Mouse (Mus musculus): ENCODE data around the gene Gm37240. TPM values are rescaled to one million over a fixed set of nuclear protein-coding genes. Genes with fewer than 3 reads are reported as not detected.
A peak's percentile ranks its signal among the peaks of the same experiment; 100 is the strongest.
"Not testable (repeated sequence)": the region's sequence is repeated elsewhere in the genome, so short reads cannot be mapped to it uniquely, and the experiment has no call there.

The Gm37240 gene
- polyA plus RNA-seq, 1 experiment, result 0.91 TPM

- Histone ChIP-seq H3K27ac (ENCODE audit: insufficient read depth, low read length) (no peak within 1 kb of the TSS), H3K4me1 (ENCODE audit: control insufficient read depth, insufficient read depth, low read length) (no peaks in the 10 kb centered on the region), H3K36me3 (ENCODE audit: control insufficient read depth, insufficient read depth, low read length, poor library complexity, severe bottlenecking) (no peaks in the 10 kb centered on the region), H3K4me3 (ENCODE audit: low read depth, low read length) (peak within 1 kb of the TSS; percentile 99), H3K9ac (ENCODE audit: low read depth, poor library complexity, severe bottlenecking) (peak within 1 kb of the TSS; percentile 80), H3K9me3 (replicated peaks; ENCODE audit: control insufficient read depth, insufficient read depth, low read length, poor library complexity, severe bottlenecking) (no peaks in the 10 kb centered on the region), H3K27me3 (ENCODE audit: control insufficient read depth, insufficient read depth, low read length, poor library complexity, severe bottlenecking) (no peaks in the 10 kb centered on the region)
- TF ChIP-seq CTCF (IDR thresholded peaks at IDR 0.05; ENCODE audit: low read depth, low read length), result peak; percentile 47
- no peak for TF ChIP-seq EP300 (IDR thresholded peaks at IDR 0.05; ENCODE audit: insufficient read depth, low read depth, low read length)
Observed at GRCm38 (mm10) chr3:85573864-85574830, 313.2 kb downstream of the Gm37240 start, which contains the start of gene Gatb. Gatb (plus strand) TSS chr3:85574119.

- Histone ChIP-seq H3K36me3 (ENCODE audit: control insufficient read depth, insufficient read depth, low read length, poor library complexity, severe bottlenecking) (no peaks in the 10 kb centered on the region), H3K27ac (ENCODE audit: insufficient read depth, low read length) (no peak overlapping the region), H3K4me3 (ENCODE audit: low read depth, low read length) (0 out of 2 replicates have a peak overlapping the region, but pooled peaks have one; percentile 29), H3K9ac (ENCODE audit: low read depth, poor library complexity, severe bottlenecking) (peak overlapping the region; percentile 30; the same call in 1 of the 2 replicates), H3K27me3 (ENCODE audit: control insufficient read depth, insufficient read depth, low read length, poor library complexity, severe bottlenecking) (no peaks in the 10 kb centered on the region), H3K9me3 (replicated peaks; ENCODE audit: control insufficient read depth, insufficient read depth, low read length, poor library complexity, severe bottlenecking) (no peaks in the 10 kb centered on the region), H3K4me1 (ENCODE audit: control insufficient read depth, insufficient read depth, low read length) (no peaks in the 10 kb centered on the region)
- TF ChIP-seq CTCF (IDR thresholded peaks at IDR 0.05; ENCODE audit: low read depth, low read length), result no peak
Observed at GRCm38 (mm10) chr3:85573216-85573863, 314.0 kb downstream of the Gm37240 start.

GRCm38 (mm10) chr3:85572502-85572901 is 314.8 kb downstream of the Gm37240 start:
- not testable (repeated sequence) for H3K36me3 ChIP-seq (ENCODE audit: control insufficient read depth, insufficient read depth, low read length, poor library complexity, severe bottlenecking); H3K9ac ChIP-seq (ENCODE audit: low read depth, poor library complexity, severe bottlenecking); H3K9me3 ChIP-seq (replicated peaks; ENCODE audit: control insufficient read depth, insufficient read depth, low read length, poor library complexity, severe bottlenecking); H3K4me3 ChIP-seq (ENCODE audit: low read depth, low read length); H3K4me1 ChIP-seq (ENCODE audit: control insufficient read depth, insufficient read depth, low read length); H3K27ac ChIP-seq (ENCODE audit: insufficient read depth, low read length); H3K27me3 ChIP-seq (ENCODE audit: control insufficient read depth, insufficient read depth, low read length, poor library complexity, severe bottlenecking)

GRCm38 (mm10) chr3:85571276-85571675 is 316.0 kb downstream of the Gm37240 start:
- H3K4me3 ChIP-seq (ENCODE audit: low read depth, low read length), result no peak overlapping the region
- no peaks in the 10 kb centered on the region for H3K27me3 ChIP-seq (ENCODE audit: control insufficient read depth, insufficient read depth, low read length, poor library complexity, severe bottlenecking)
- H3K27ac ChIP-seq (ENCODE audit: insufficient read depth, low read length), result no peak overlapping the region
- no peaks in the 10 kb centered on the region for H3K36me3 ChIP-seq (ENCODE audit: control insufficient read depth, insufficient read depth, low read length, poor library complexity, severe bottlenecking)
- H3K9ac ChIP-seq (ENCODE audit: low read depth, poor library complexity, severe bottlenecking), result no peak overlapping the region
- H3K4me1 ChIP-seq (ENCODE audit: control insufficient read depth, insufficient read depth, low read length), result no peaks in the 10 kb centered on the region
- TF ChIP-seq POLR2A (IDR thresholded peaks at IDR 0.05; ENCODE audit: insufficient read depth, low read length) (no peak), EP300 (IDR thresholded peaks at IDR 0.05; ENCODE audit: insufficient read depth, low read depth, low read length) (no peak), CTCF (IDR thresholded peaks at IDR 0.05; ENCODE audit: low read depth, low read length) (no peak)
- no peaks in the 10 kb centered on the region for H3K9me3 ChIP-seq (replicated peaks; ENCODE audit: control insufficient read depth, insufficient read depth, low read length, poor library complexity, severe bottlenecking)

GRCm38 (mm10) chr3:85564603-85565002 is 322.7 kb downstream of the Gm37240 start:
- no peak overlapping the region for H3K4me3 ChIP-seq (ENCODE audit: low read depth, low read length)
- no peaks in the 10 kb centered on the region for H3K4me1 ChIP-seq (ENCODE audit: control insufficient read depth, insufficient read depth, low read length)
- no peak overlapping the region for H3K9ac ChIP-seq (ENCODE audit: low read depth, poor library complexity, severe bottlenecking)
- no peak for TF ChIP-seq EP300 (IDR thresholded peaks at IDR 0.05; ENCODE audit: insufficient read depth, low read depth, low read length)
- TF ChIP-seq CTCF (IDR thresholded peaks at IDR 0.05; ENCODE audit: low read depth, low read length), result peak; percentile 26
- H3K27me3 ChIP-seq (ENCODE audit: control insufficient read depth, insufficient read depth, low read length, poor library complexity, severe bottlenecking), result no peaks in the 10 kb centered on the region
- no peak overlapping the region for H3K27ac ChIP-seq (ENCODE audit: insufficient read depth, low read length)
- H3K36me3 ChIP-seq (ENCODE audit: control insufficient read depth, insufficient read depth, low read length, poor library complexity, severe bottlenecking), result no peaks in the 10 kb centered on the region
- H3K9me3 ChIP-seq (replicated peaks; ENCODE audit: control insufficient read depth, insufficient read depth, low read length, poor library complexity, severe bottlenecking), result no peaks in the 10 kb centered on the region

- H3K4me3 ChIP-seq (ENCODE audit: low read depth, low read length), result no peak overlapping the region
- TF ChIP-seq POLR2A (IDR thresholded peaks at IDR 0.05; ENCODE audit: insufficient read depth, low read length), result no peak
- TF ChIP-seq CTCF (IDR thresholded peaks at IDR 0.05; ENCODE audit: low read depth, low read length), result no peak
- TF ChIP-seq EP300 (IDR thresholded peaks at IDR 0.05; ENCODE audit: insufficient read depth, low read depth, low read length), result no peak
- H3K9me3 ChIP-seq (replicated peaks; ENCODE audit: control insufficient read depth, insufficient read depth, low read length, poor library complexity, severe bottlenecking), result no peaks in the 10 kb centered on the region
- H3K4me1 ChIP-seq (ENCODE audit: control insufficient read depth, insufficient read depth, low read length), result no peaks in the 10 kb centered on the region
- no peaks in the 10 kb centered on the region for H3K27me3 ChIP-seq (ENCODE audit: control insufficient read depth, insufficient read depth, low read length, poor library complexity, severe bottlenecking)
- H3K9ac ChIP-seq (ENCODE audit: low read depth, poor library complexity, severe bottlenecking), result no peak overlapping the region
- H3K36me3 ChIP-seq (ENCODE audit: control insufficient read depth, insufficient read depth, low read length, poor library complexity, severe bottlenecking), result no peaks in the 10 kb centered on the region
- H3K27ac ChIP-seq (ENCODE audit: insufficient read depth, low read length), result no peak overlapping the region
Observed at GRCm38 (mm10) chr3:85553731-85554277, 333.5 kb downstream of the Gm37240 start.

Measured in ES-Bruce4 (cell line).